Mouse (Mus musculus): ENCODE measurements around the gene Pacs2.

- no peak for TF ChIP-seq POLR2A (IDR thresholded peaks at IDR 0.05; ENCODE audit: low read depth, low read length)
- TF ChIP-seq CTCF (IDR thresholded peaks at IDR 0.05; ENCODE audit: extremely low read depth, insufficient read length, insufficient replicate concordance, low read depth, low read length) = no peak
Measured at GRCm38 (mm10) chr12:113046861-113047260, 32.6 kb downstream of the Pacs2 start.
